Mouse (Mus musculus): ENCODE measurements around the gene Arl2bp. TPM values are rescaled to one million over a fixed set of nuclear protein-coding genes. Genes with fewer than 3 reads are reported as not detected.

The Arl2bp gene
- polyA plus RNA-seq, 1 experiment from 2014 or later, result 113 TPM

- H3K9ac ChIP-seq (ENCODE audit: low read length), result no peak overlapping the region
- no peak overlapping the region for H3K27ac ChIP-seq (ENCODE audit: low read length)
- no peaks in the 10 kb centered on the region for H3K9me3 ChIP-seq (replicated peaks; ENCODE audit: control insufficient read depth, low read length)
- H3K4me3 ChIP-seq (replicated peaks; ENCODE audit: low read length), result no peak overlapping the region
- no peaks in the 10 kb centered on the region for H3K27me3 ChIP-seq (ENCODE audit: control insufficient read depth, insufficient read depth, low read length)
- H3K36me3 ChIP-seq (ENCODE audit: control insufficient read depth, insufficient read depth, low read length), result peaks cover 8% of the 10 kb centered on the region; the same call in 1 of the 2 replicates
- no peak overlapping the region for H3K4me2 ChIP-seq (ENCODE audit: low read depth, low read length)
- 91% methylated on average over 3 of the region's 3 CpGs for WGBS
- no peaks in the 10 kb centered on the region for H3K4me1 ChIP-seq (ENCODE audit: control insufficient read depth, insufficient read depth, low read length)
- ATAC-seq (ENCODE audit: insufficient read depth, low FRiP score), result no peak
Observed at GRCm38 (mm10) chr8:94652951-94653350, 13.4 kb upstream of the Arl2bp start.

- H3K4me1 ChIP-seq (ENCODE audit: control insufficient read depth, insufficient read depth, low read length), result no peaks in the 10 kb centered on the region
Observed at GRCm38 (mm10) chr8:94654994-94655393, 11.4 kb upstream of the Arl2bp start.

GRCm38 (mm10) chr8:94658031-94658430 lies 8.4 kb upstream of the Arl2bp start:
- H3K36me3 ChIP-seq (ENCODE audit: control insufficient read depth, insufficient read depth, low read length), result peaks cover 9% of the 10 kb centered on the region; the same call in 1 of the 2 replicates

More at GRCm38 (mm10) chr8:94654994-94655393, 11.4 kb upstream of the Arl2bp start:
- Histone ChIP-seq H3K4me2 (ENCODE audit: low read depth, low read length) (no peak overlapping the region), H3K9ac (ENCODE audit: low read length) (no peak overlapping the region), H3K36me3 (ENCODE audit: control insufficient read depth, insufficient read depth, low read length) (peaks cover 9% of the 10 kb centered on the region; the same call in 1 of the 2 replicates), H3K27ac (ENCODE audit: low read length) (no peak overlapping the region), H3K9me3 (replicated peaks; ENCODE audit: control insufficient read depth, low read length) (no peaks in the 10 kb centered on the region), H3K27me3 (ENCODE audit: control insufficient read depth, insufficient read depth, low read length) (no peaks in the 10 kb centered on the region), H3K4me3 (replicated peaks; ENCODE audit: low read length) (no peak overlapping the region)
- no peak for ATAC-seq (ENCODE audit: insufficient read depth, low FRiP score)

GRCm38 (mm10) chr8:94660418-94660817 lies 6.0 kb upstream of the Arl2bp start:
- Histone ChIP-seq H3K27ac (ENCODE audit: low read length) (peak overlapping the region; percentile 54; the same call in 1 of the 2 replicates), H3K27me3 (ENCODE audit: control insufficient read depth, insufficient read depth, low read length) (no peaks in the 10 kb centered on the region), H3K9me3 (replicated peaks; ENCODE audit: control insufficient read depth, low read length) (no peaks in the 10 kb centered on the region), H3K4me3 (replicated peaks; ENCODE audit: low read length) (no peak overlapping the region), H3K4me1 (ENCODE audit: control insufficient read depth, insufficient read depth, low read length) (no peaks in the 10 kb centered on the region), H3K4me2 (ENCODE audit: low read depth, low read length) (no peak overlapping the region), H3K36me3 (ENCODE audit: control insufficient read depth, insufficient read depth, low read length) (peaks cover 9% of the 10 kb centered on the region; the same call in 1 of the 2 replicates), H3K9ac (ENCODE audit: low read length) (no peak overlapping the region)
- ATAC-seq (ENCODE audit: insufficient read depth, low FRiP score), result peak; percentile 94
- 64% methylated on average over 4 of the region's 4 CpGs for WGBS

More at GRCm38 (mm10) chr8:94658031-94658430, 8.4 kb upstream of the Arl2bp start:
- Histone ChIP-seq H3K4me1 (ENCODE audit: control insufficient read depth, insufficient read depth, low read length) (no peaks in the 10 kb centered on the region), H3K9ac (ENCODE audit: low read length) (no peak overlapping the region), H3K9me3 (replicated peaks; ENCODE audit: control insufficient read depth, low read length) (no peaks in the 10 kb centered on the region), H3K27me3 (ENCODE audit: control insufficient read depth, insufficient read depth, low read length) (no peaks in the 10 kb centered on the region), H3K4me3 (replicated peaks; ENCODE audit: low read length) (no peak overlapping the region), H3K27ac (ENCODE audit: low read length) (no peak overlapping the region), H3K4me2 (ENCODE audit: low read depth, low read length) (no peak overlapping the region)
- 88% methylated on average over 2 of the region's 2 CpGs for WGBS
- ATAC-seq (ENCODE audit: insufficient read depth, low FRiP score), result no peak

GRCm38 (mm10) chr8:94664722-94665121 lies 1.7 kb upstream of the Arl2bp start:
- H3K27me3 ChIP-seq (ENCODE audit: control insufficient read depth, insufficient read depth, low read length), result no peaks in the 10 kb centered on the region
- H3K9ac ChIP-seq (ENCODE audit: low read length), result no peak overlapping the region
- no peak overlapping the region for H3K4me3 ChIP-seq (replicated peaks; ENCODE audit: low read length)
- H3K36me3 ChIP-seq (ENCODE audit: control insufficient read depth, insufficient read depth, low read length), result no peaks in the 10 kb centered on the region
- H3K4me1 ChIP-seq (ENCODE audit: control insufficient read depth, insufficient read depth, low read length), result peaks cover 9% of the 10 kb centered on the region
- H3K27ac ChIP-seq (ENCODE audit: low read length), result no peak overlapping the region
- H3K9me3 ChIP-seq (replicated peaks; ENCODE audit: control insufficient read depth, low read length), result no peaks in the 10 kb centered on the region
- H3K4me2 ChIP-seq (ENCODE audit: low read depth, low read length), result no peak overlapping the region
- WGBS, result 60% methylated on average over 2 of the region's 2 CpGs
- ATAC-seq (ENCODE audit: insufficient read depth, low FRiP score), result no peak

GRCm38 (mm10) chr8:94674384-94674783 lies 8.0 kb downstream of the Arl2bp start:
- H3K36me3 ChIP-seq (ENCODE audit: control insufficient read depth, insufficient read depth, low read length), result peaks cover 15% of the 10 kb centered on the region
- no peak for ATAC-seq (ENCODE audit: insufficient read depth, low FRiP score)

GRCm38 (mm10) chr8:94675923-94676322 lies 9.5 kb downstream of the Arl2bp start:
- no peak for ATAC-seq (ENCODE audit: insufficient read depth, low FRiP score)
- 84% methylated on average over 6 of the region's 6 CpGs for WGBS
- no peak overlapping the region for H3K27ac ChIP-seq (ENCODE audit: low read length)
- H3K4me1 ChIP-seq (ENCODE audit: control insufficient read depth, insufficient read depth, low read length), result peaks cover 9% of the 10 kb centered on the region
- H3K4me3 ChIP-seq (replicated peaks; ENCODE audit: low read length), result no peak overlapping the region
- H3K9me3 ChIP-seq (replicated peaks; ENCODE audit: control insufficient read depth, low read length), result no peaks in the 10 kb centered on the region
- H3K4me2 ChIP-seq (ENCODE audit: low read depth, low read length), result no peak overlapping the region
- H3K9ac ChIP-seq (ENCODE audit: low read length), result no peak overlapping the region
- peaks cover 15% of the 10 kb centered on the region for H3K36me3 ChIP-seq (ENCODE audit: control insufficient read depth, insufficient read depth, low read length)
- H3K27me3 ChIP-seq (ENCODE audit: control insufficient read depth, insufficient read depth, low read length), result no peaks in the 10 kb centered on the region

More at GRCm38 (mm10) chr8:94674384-94674783, 8.0 kb downstream of the Arl2bp start:
- Histone ChIP-seq H3K9me3 (replicated peaks; ENCODE audit: control insufficient read depth, low read length) (no peaks in the 10 kb centered on the region), H3K4me1 (ENCODE audit: control insufficient read depth, insufficient read depth, low read length) (peaks cover 9% of the 10 kb centered on the region), H3K27me3 (ENCODE audit: control insufficient read depth, insufficient read depth, low read length) (no peaks in the 10 kb centered on the region), H3K4me2 (ENCODE audit: low read depth, low read length) (no peak overlapping the region), H3K4me3 (replicated peaks; ENCODE audit: low read length) (no peak overlapping the region), H3K27ac (ENCODE audit: low read length) (no peak overlapping the region), H3K9ac (ENCODE audit: low read length) (no peak overlapping the region)
- WGBS, result 70% methylated on average over 5 of the region's 5 CpGs

GRCm38 (mm10) chr8:94678582-94678981 lies 12.2 kb downstream of the Arl2bp start:
- H3K9ac ChIP-seq (ENCODE audit: low read length), result peak overlapping the region; percentile 49; the same call in 1 of the 2 replicates
- no peaks in the 10 kb centered on the region for H3K9me3 ChIP-seq (replicated peaks; ENCODE audit: control insufficient read depth, low read length)
- peaks cover 5% of the 10 kb centered on the region; the same call in 1 of the 2 replicates for H3K36me3 ChIP-seq (ENCODE audit: control insufficient read depth, insufficient read depth, low read length)
- ATAC-seq (ENCODE audit: insufficient read depth, low FRiP score), result peak; percentile 63; the same call in 1 of the 2 replicates
- H3K27me3 ChIP-seq (ENCODE audit: control insufficient read depth, insufficient read depth, low read length), result no peaks in the 10 kb centered on the region
- 17% methylated on average over 9 of the region's 9 CpGs for WGBS
- peak overlapping the region; percentile 84 for H3K27ac ChIP-seq (ENCODE audit: low read length)
- peaks cover 5% of the 10 kb centered on the region for H3K4me1 ChIP-seq (ENCODE audit: control insufficient read depth, insufficient read depth, low read length)
- H3K4me3 ChIP-seq (replicated peaks; ENCODE audit: low read length), result no peak overlapping the region
- H3K4me2 ChIP-seq (ENCODE audit: low read depth, low read length), result peak overlapping the region; percentile 17; the same call in 1 of the 2 replicates

- H3K9me3 ChIP-seq (replicated peaks; ENCODE audit: control insufficient read depth, low read length), result no peaks in the 10 kb centered on the region
- no peaks in the 10 kb centered on the region for H3K36me3 ChIP-seq (ENCODE audit: control insufficient read depth, insufficient read depth, low read length)
- peak overlapping the region; percentile 96; the same call in 1 of the 2 replicates for H3K27ac ChIP-seq (ENCODE audit: low read length)
- peaks cover 8% of the 10 kb centered on the region for H3K4me1 ChIP-seq (ENCODE audit: control insufficient read depth, insufficient read depth, low read length)
- ATAC-seq (ENCODE audit: insufficient read depth, low FRiP score), result no peak
- no peak overlapping the region for H3K9ac ChIP-seq (ENCODE audit: low read length)
- no peak overlapping the region for H3K4me3 ChIP-seq (replicated peaks; ENCODE audit: low read length)
- 85% methylated on average over 3 of the region's 3 CpGs for WGBS
- H3K27me3 ChIP-seq (ENCODE audit: control insufficient read depth, insufficient read depth, low read length), result no peaks in the 10 kb centered on the region
- no peak overlapping the region for H3K4me2 ChIP-seq (ENCODE audit: low read depth, low read length)
Observed at GRCm38 (mm10) chr8:94680414-94680813, 14.0 kb downstream of the Arl2bp start.

Data from stomach, embryonic 16.5 days (tissue).